Mouse (Mus musculus) ZHBTc4 (cell line): ENCODE measurements around the gene Zc3h18.
A peak's percentile ranks its signal among the peaks of the same experiment; 100 is the strongest.

Experiments used
- DNase-seq: peaks from one replicate; pipeline ENCODE4 v3.0.0-alpha.2; 2011; ENCODE audit warnings: low read depth, low spot score

The Zc3h18 gene

GRCm38 (mm10) chr8:122436146-122436545, 59.7 kb downstream of the Zc3h18 start:
- DNase-seq: no peak

- DNase-seq: peak; percentile 29
Observed at GRCm38 (mm10) chr8:122436586-122437125, 60.2 kb downstream of the Zc3h18 start.

- DNase-seq: no peak
Observed at GRCm38 (mm10) chr8:122437708-122438331, 61.4 kb downstream of the Zc3h18 start.

DNA sequence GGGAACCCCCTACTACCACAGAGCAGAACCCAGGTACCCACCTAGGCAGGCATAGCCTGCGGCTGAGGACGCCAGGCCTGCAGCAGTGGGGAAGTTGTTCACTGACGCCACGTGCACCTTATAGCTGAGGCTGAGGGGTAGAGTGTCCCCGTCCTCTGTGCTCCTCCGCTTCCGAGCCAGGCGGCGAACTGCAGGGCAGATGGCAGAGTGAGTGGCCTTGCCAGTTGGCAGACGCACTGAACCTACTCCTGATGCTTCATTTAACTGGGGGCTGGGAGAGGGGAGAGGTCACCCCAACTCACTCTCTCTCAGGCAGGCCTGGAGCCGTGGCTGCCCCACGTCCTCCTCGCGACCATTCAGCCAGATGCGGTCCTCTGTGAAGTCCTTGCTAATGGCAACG, 62.9 kb downstream of the Zc3h18 start:
- no peak for DNase-seq

DNA sequence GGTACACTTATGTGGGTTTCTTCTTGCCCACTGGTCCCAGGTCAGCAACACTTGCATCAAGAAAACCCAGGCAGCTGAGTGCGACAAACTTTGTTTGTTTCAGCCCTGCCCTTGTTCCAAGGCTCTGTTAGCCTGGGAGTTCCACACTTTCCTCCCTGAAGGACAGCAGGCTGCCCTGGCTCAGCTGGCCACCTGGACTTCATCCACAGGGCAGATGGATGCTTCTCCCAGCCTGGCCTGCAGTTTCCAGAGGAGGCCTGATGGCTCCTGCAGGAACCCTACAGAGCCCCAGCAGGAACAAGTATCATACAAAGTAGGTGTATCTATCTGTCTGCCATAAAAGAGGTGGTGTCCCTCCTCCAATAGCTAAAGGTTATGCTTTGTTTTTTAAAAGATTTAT, 64.9 kb downstream of the Zc3h18 start:
- DNase-seq: no peak

DNA sequence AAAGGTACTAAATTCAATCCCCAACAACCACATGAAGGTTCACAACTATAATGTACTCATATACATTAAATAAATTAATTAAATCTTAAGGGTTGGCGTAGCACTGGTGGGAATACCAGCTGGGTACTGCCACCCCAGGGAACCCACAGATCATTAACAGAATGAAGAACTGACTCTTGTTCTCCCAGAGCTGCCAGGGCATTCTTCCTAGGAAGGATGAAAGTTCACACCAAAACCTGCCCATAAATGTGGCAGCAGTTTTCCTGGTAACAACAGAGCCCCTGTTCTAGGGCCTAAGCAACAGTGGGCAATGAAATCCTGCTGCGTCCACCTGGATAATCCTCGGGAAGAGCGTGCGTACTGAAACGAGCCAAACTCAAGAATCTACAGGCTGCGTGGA, 65.9 kb downstream of the Zc3h18 start:
- DNase-seq: no peak

- DNase-seq: no peak
Observed at GRCm38 (mm10) chr8:122442781-122443180, 66.4 kb downstream of the Zc3h18 start.

GRCm38 (mm10) chr8:122443262-122444006, 67.0 kb downstream of the Zc3h18 start, which contains the start of gene Mvd:
Mvd (minus strand) TSS chr8:122443422.
- peak; percentile 100 for DNase-seq

GRCm38 (mm10) chr8:122444058-122444748, 67.8 kb downstream of the Zc3h18 start:
- DNase-seq: peak; percentile 94

- no peak for DNase-seq
Observed at GRCm38 (mm10) chr8:122445203-122445602, 68.8 kb downstream of the Zc3h18 start.

DNA sequence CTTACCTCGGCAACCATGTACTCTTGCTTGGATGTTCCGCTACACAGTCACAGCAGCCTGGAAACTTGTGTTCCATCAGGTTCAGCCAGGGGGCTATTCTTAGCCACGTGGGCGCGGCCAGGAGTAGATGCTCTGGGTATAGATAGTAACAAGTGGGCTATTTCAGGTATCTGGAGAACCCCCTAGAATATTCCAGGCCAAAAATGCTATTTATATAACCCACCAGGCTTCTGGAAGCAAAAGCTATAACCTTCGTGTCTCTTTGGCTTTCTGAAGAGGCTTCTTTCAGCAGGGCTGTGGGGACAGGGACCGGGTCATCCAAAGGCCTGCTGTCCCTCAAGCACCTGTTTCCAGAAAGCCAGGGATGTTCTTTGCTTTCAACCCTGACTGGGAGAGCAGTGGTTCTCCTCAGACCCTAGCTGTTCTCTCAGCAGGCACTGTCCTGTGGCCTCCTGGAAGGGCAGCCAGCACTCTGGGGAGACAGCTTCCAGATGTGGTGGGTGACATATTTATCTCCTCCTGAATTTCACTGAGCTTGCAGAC, 74.8 kb downstream of the Zc3h18 start:
- DNase-seq: no peak

DNA sequence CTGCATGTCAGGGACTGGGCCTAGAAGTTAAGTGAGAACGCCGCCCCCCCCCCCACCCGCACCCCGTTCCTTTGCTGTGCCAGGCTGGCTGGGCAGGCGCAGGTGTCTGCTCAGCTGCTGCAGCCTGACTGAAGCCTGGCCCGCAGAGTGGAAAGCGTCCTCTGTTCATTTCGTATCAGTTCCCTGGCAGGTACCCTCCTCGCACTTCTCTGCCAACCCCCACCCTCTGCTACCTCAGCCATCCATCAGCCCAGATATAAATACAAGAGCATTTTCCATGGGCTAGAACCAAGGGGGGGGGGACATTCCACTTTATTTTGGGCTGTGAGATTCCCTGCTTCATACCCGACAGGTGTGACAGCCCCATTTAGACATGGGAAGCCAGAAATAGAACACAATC, 75.7 kb downstream of the Zc3h18 start:
- no peak for DNase-seq

- no peak for DNase-seq
Observed at GRCm38 (mm10) chr8:122454409-122454808, 78.0 kb downstream of the Zc3h18 start.

DNA sequence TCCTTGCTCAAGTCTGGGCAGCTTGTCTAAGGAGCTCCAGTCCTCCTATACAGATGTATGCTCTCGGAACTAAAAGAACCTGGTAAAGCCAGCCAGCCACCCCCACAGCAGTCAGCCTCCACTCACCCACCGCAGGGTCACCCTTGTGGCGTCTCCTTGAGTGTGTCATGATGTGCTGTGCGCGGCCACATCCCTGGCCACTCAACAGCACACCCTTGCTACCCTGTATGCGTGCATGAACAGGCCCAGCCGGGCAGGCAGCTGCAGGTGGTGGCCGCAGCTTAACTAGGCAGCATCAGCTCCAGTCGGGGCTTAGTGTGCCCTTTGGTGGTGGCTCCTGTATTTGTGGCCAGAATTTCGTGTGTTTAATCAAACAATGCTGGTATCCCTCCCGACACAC, 80.8 kb downstream of the Zc3h18 start:
- no peak for DNase-seq

DNA sequence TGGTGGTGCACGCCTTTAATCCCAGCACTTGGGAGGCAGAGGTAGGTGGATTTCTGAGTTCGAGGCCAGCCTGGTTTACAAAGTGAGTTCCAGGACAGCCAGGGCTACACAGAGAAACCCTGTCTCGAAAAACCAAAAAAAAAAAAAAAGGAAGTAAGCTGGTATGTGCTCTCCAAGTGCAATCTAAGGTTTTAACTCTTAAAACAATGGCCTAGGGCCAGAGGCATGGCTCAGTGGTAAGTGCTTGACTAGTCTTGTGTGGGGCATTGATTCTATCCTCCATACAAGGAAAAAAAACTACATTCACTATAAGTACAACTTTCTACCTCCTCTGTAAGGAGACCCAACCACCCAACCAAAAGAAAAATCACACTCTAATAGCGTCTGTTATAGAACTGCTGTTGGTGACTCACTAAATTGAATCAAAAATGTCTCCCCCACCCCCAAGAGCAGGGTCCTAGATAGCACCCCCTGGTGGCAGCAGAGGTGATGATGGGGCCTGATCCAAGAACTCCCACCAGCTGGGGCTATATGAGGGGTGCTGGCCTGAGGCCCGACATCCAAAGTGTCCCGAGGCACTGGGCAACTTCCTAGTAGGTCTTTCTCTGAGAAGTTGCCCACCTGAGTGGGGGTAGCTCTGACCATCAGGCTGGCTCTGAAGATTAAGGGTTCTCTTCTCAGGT, 83.0 kb downstream of the Zc3h18 start:
- peak; percentile 64 for DNase-seq

DNA sequence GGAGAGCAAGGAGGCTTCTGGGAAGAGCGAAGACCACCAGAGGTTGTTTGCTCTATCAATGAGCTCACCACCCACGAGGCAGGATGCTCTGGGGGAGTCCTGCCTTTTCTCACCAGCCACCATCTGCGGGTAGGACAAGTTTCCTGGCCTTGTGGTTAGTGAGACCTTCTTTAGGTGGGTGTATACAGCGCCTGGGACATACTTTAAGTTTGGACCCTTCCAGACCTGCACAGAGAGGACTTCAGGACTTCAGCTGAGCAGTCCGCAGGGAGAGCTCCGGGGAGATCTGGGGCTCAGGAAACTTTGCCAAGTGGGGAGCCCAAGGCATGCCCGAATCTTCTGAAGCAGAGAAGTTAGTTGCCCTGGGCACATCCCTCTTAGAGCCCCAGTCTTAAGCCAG, 83.6 kb downstream of the Zc3h18 start:
- no peak for DNase-seq

GRCm38 (mm10) chr8:122460524-122461472, 84.4 kb downstream of the Zc3h18 start, which contains the start of gene Snai3:
Snai3 (minus strand) TSS chr8:122460733.
- DNase-seq: peak; percentile 76

GRCm38 (mm10) chr8:122461473-122462148, 85.2 kb downstream of the Zc3h18 start:
- DNase-seq: no peak

GRCm38 (mm10) chr8:122462510-122462909, 86.1 kb downstream of the Zc3h18 start:
- DNase-seq: no peak
